Mouse (Mus musculus): ENCODE results near the gene Adam6a. TPM values are rescaled to one million over a fixed set of nuclear protein-coding genes. Genes with fewer than 3 reads are reported as not detected.

The Adam6a gene
- polyA plus RNA-seq (2012; fragmentation: generic; extraction: Trizol) = not detected

DNA sequence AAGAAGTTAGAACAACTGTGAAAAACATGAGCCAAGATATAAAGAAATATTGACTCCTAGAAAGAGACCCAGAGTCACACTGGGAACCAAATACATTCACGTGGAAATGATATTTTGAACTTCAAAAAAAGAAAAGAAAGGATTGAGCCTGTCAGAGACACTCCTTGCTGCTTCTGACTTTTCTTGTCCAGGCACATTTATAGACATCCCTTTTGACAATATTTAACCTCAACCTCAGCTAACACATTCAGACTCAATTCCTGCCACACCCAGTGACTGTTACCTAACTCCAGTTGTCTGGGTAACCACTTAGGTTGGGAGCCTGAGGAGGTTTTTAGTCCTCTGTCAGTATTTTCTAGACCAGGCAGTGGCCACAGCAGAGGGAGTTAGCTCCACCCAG, at the start of gene Adam6a:
Gene Adam6a, plus strand, starts transcription at position 301 of the 400 bp plus-strand sequence.

Other genes with a start within 250 kb of the Adam6a start
- not detected for gene Adam6b, start 54.4 kb upstream of the Adam6a start, polyA plus RNA-seq (2012; fragmentation: generic; extraction: Trizol)